Mouse (Mus musculus) frontal cortex, adult (tissue): Measurements from ENCODE around the gene Mybpc2.
A peak's percentile ranks its signal among the peaks of the same experiment; 100 is the strongest.

Experiments
- ATAC-seq: cut with Nextera tagmentation; 2 replicates; pipeline ENCODE4 v1.9.2; 2017; ENCODE audit warnings: mild to moderate bottlenecking, moderate library complexity, mixed read lengths; ENCODE audit not compliant: low TSS enrichment

The Mybpc2 gene

GRCm38 (mm10) chr7:44485572-44486195 lies 38.8 kb downstream of the Mybpc2 start:
- no peak for ATAC-seq

- ATAC-seq: peak; percentile 53; the same call in 1 of the 2 replicates
These were observed 39.5 kb downstream of the Mybpc2 start for GRCm38 (mm10) chr7:44484841-44485571.

DNA sequence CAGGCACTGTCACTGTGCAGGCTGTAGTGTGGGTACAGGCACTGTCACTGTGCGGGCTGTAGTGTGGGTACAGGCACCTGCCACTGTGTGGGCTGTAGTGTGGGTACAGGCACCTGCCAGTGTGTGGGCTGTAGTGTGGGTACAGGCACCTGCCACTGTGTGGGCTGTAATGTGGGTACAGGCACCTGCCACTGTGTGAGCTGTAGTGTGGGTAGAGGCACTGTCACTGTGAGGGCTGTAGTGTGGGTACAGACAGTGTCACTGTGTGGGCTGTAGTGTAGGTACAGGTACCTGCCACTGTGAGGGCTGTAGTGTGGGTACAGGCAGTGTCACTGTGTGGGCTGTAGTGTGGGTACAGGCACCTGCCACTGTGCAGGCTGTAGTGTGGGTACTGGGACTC lies 40.3 kb downstream of the Mybpc2 start:
- ATAC-seq: no peak

- ATAC-seq: no peak
These were observed 41.5 kb downstream of the Mybpc2 start for GRCm38 (mm10) chr7:44482836-44483435.

DNA sequence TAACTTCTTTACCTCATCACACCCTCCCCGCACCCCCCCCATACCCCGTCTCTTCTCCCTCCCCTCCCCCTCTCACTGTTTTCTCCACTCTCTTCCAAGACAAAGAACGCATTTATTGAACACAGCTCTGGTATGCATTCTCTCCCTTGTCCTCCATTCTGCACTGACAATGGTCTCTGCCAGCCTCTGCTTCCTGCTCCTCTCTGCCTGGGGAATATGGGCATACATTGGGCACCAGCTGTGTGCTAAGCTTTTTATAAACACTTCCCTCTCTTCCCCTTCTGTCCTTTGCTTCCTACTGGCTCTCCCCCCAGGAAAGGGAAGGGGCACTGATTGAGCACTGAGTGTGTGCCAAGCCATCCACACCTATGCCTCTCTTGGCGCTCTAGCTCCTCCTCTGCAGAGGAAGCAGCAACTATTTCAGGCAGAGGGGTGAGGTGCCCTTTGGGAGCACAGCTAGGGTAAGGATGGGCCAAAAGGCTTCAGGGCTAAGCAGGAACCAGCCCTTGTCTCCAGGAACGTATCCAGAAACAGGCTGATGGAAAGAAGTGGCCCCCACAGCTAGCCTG lies 49.3 kb downstream of the Mybpc2 start:
- ATAC-seq: 0 out of 2 replicates have a peak, but pooled peaks have one; percentile 18

- ATAC-seq: peak; percentile 68
These were observed 50.0 kb downstream of the Mybpc2 start for GRCm38 (mm10) chr7:44474419-44474818.

DNA sequence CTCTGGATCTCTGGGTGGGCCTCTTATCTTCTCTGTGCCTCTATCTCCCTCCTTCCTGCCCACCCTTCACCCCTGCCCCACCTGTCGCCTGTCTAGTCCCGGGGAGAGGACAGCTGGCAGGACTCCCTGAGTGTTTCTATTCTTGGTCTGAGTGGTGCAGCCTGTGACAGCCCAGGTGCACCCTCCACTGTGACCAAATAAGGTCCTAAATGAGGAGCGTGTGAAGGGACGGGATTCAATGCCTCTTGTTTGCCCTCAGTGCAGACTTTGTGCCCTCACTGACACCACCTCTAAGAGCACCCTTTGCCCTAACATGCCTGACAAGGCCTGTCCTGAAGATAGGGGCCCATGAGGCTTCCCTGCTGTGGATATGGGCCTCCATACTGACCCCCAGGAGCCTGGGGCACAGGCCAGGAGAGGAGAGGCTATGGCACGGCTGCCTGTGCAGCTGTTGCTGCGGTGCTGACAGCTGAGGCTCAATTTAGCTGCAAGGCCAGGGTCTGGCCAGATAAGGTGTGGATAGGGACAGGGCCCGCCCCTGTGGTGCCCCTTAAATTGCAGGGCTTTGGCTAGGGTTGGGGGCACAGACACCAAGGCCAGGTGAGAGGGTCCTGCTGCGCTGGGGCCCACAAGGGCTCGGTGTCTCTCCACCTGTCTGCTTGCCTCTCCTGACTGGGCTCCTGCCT lies 51.4 kb downstream of the Mybpc2 start:
- no peak for ATAC-seq

DNA sequence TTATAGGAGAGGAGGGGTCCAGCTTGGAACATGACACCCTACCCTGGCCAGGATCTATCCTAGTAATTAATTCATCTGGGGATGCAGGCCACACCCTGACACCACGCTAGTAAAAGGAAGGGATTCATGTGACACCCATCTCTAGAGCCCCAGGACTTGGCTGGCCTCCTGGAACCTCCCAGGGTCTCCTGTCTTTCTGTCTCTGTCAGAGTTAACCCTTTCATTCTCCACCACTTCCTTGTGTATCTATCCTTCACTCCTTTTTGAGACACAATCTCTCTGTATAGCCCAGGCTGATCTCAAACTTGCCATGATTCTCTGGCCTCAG lies 51.9 kb downstream of the Mybpc2 start:
- ATAC-seq: no peak

DNA sequence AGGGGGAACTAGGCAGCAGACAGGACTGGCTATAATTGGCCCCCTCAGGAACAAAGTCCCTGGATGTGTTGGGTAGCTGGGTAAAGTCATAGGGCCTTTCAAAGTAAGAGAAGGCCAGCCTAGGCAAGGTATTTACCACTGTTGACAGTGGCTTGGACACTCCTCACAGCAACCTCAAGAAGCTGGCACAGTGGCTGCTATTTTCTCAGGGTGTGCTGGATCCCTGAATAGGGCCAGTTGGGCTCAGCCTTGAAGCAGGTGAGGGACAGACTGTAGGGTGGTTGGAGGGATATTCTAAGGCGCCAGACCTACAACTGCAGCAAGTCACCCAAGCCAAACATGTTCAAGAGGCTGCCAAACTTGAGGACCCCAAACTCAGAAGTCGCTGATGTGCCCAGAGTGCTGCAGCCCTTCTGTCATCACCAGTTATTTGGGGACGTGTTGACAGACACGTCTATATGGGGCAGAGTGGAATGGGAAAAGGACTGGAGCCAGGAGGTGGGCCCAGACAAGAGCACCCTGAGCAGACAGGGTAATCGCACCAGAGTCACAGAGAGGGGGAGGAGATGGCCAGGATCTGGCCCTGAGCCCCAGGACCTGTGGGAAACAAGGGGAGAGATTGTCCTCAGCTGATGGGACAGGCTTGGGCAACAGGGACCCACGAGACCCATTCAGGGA lies 52.4 kb downstream of the Mybpc2 start:
- ATAC-seq: no peak

DNA sequence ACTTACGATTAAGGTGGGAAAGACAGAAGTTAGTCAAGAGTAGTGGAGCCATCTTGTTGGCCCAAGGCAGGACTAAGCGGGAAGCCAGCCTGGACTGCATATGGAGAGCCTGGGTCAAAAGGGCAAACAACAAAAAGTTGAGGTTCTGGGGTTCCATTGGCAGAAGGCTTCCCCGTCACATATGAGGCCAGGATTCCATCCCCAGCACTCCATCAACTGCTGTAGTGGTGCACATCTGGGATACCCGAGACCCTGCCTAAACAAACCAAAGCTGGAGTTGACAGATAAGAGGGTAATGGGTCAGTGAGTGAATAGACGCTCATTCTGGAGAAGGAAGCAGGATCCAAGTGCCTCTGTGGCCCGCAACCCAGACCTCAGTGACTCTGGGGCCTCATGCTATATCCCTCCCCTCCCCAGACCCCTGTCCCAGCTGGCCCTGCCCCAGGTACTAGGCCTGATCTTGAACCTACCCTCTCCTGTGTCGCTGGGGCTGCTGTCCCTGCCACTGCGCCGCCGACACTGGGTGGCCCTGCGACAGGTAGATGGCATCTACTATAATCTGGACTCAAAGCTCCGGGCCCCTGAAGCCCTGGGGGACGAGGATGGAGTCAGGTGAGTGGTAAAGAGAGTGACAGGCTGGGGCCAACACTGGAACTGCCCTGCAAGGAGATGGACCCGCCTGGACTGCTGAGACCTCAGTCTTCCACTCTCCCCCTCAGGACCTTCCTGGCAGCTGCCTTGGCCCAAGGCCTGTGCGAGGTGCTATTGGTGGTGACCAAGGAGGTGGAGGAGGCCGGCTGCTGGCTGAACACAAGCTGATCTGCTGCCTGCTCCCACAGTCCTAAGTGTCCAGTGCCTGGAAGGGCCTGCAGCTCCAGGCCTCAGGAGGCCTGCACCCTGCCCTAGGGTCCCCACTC lies 53.5 kb downstream of the Mybpc2 start:
- no peak for ATAC-seq

DNA sequence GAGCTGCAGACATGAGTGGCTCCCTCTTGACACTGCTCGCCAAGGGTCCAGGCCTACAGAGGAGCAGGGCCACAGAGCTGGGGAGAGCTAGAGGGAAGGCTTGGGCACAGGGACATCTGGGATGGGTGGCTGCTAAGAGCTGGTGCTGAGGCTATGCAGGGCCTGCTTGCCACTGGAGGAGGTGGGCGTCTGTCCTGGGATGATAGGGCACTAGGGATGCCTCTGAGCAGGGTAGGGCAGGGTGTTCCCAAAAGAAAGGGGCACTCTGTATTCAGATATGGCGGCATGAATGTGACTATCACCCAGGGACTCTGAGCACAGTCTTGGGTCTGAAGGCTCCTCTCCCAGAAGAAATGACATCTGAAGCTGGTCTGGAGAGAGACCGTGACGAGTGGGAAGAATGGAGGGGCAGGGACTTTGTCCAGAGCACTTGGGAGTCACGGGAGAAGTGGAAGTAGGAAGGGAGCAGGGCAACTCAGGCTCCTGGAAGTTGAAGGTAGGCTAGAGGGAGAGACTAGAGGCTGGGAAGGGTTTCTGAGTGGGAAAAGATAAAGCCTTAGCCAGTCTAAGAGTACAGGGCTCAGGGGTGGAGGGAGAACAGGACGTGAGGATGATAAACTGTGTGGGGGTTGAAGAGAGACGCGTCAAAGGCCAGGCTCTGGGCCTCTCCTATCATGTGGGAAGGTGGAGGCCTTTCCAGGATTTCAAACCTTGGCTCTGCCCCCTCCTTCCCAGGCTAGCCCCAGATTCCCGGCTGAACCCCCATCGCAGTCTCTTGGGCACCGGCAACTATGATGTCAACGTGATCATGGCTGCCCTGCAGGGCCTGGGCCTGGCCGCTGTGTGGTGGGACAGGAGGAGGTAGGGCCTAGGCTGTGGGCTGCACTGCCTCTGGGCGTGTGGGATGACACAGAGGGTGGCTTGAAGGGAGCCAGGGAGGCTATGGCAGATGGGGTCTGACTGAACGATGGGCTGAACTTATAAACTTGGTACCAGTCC lies 54.5 kb downstream of the Mybpc2 start:
- no peak for ATAC-seq

- ATAC-seq: no peak
These were observed 55.7 kb downstream of the Mybpc2 start for GRCm38 (mm10) chr7:44468644-44469285.

DNA sequence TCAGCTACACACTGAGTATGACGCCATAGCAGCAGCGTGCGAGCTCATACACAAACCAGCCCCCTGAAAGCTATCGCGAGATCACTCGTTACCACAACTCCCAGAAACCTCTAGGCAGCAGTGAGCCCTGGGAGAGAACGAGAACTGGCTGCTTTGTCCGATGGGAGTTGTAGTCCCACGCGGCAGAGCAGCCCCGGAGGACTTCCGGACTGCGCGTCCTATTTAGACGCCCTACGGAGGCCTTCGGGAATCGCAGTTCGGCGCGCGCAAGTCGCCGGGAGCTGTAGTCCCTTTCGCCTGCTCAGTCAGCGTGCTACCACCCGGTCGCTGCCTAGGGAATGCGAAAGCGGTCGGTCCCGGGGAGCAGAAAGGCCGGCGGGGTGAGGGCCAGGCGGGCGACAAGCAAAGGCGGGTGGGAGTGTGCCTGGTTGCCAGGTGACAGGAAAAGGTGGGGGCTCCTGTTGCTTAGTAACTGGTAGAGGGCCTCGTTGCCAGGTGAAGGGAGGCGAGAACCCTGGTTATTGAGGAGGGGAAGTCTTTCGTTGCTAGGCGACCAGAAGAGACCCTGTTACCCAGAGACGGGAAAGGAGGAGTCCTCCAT lies 56.5 kb downstream of the Mybpc2 start, which contains the start of gene Josd2:
Gene Josd2, plus strand, starts transcription at position 170 of the 601 bp plus-strand sequence.
- ATAC-seq: peak; percentile 82

GRCm38 (mm10) chr7:44466888-44467311 lies 57.6 kb downstream of the Mybpc2 start:
- no peak for ATAC-seq

GRCm38 (mm10) chr7:44466006-44466887 lies 58.2 kb downstream of the Mybpc2 start:
- no peak for ATAC-seq

DNA sequence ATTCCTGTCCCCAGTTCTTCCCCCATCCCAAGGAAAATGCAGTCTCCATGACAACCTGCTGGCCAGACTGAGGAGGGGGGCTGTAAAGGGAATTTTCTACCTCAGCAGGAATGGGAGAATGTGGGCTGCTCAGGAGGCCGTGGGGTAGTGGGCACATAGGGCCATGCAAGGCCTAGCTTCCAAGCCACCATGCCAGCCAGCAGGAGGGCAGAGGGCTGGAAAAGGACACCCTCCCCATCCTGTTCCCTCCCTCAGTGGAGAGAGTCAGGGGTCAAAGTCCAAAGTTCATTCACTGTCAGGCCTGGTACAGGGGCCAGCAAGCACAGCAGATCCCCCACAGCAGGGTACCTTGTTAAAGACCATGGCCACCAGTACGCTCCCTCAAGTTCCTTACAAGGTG lies 59.3 kb downstream of the Mybpc2 start, which contains the start of gene Aspdh:
Gene Aspdh, plus strand, starts transcription at position 281 of the 400 bp plus-strand sequence.
- no peak for ATAC-seq

DNA sequence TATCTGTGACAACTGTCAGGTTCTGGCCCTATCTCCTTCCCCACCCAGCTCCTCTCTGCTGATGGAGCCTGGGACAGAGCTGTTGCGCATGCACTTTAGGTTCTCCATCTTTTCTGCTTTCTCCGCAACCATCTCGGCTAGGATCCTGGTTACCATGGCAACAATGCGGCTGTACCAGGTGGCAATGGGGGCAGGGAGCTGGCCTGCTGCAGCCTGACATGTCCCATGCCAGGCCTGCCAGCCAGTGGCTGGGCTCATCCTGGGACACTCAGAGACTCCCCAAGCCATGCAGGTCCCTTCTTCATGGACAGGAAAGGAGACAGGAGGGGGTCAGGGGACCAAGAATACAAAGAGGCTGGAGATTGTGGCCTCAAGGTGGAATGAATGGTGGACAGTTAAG lies 59.9 kb downstream of the Mybpc2 start:
- peak; percentile 17 for ATAC-seq
